Mouse (Mus musculus): ENCODE data around the gene Tbc1d19.

GRCm38 (mm10) chr5:53942332-53942731 lies 132.9 kb downstream of the Tbc1d19 start:
- TF ChIP-seq CTCF (IDR thresholded peaks at IDR 0.05; ENCODE audit: low read depth, low read length) (no peak), POLR2A (IDR thresholded peaks at IDR 0.05; ENCODE audit: borderline replicate concordance, low read depth, low read length) (no peak)
